Mouse (Mus musculus) WW6 (cell line): ENCODE data around the gene Mipep.

Experiments used
- DNase-seq: peaks from one replicate; pipeline ENCODE4 v3.0.0-alpha.2; 2013; ENCODE audit warnings: low read depth, low spot score

Gene Mipep

DNA sequence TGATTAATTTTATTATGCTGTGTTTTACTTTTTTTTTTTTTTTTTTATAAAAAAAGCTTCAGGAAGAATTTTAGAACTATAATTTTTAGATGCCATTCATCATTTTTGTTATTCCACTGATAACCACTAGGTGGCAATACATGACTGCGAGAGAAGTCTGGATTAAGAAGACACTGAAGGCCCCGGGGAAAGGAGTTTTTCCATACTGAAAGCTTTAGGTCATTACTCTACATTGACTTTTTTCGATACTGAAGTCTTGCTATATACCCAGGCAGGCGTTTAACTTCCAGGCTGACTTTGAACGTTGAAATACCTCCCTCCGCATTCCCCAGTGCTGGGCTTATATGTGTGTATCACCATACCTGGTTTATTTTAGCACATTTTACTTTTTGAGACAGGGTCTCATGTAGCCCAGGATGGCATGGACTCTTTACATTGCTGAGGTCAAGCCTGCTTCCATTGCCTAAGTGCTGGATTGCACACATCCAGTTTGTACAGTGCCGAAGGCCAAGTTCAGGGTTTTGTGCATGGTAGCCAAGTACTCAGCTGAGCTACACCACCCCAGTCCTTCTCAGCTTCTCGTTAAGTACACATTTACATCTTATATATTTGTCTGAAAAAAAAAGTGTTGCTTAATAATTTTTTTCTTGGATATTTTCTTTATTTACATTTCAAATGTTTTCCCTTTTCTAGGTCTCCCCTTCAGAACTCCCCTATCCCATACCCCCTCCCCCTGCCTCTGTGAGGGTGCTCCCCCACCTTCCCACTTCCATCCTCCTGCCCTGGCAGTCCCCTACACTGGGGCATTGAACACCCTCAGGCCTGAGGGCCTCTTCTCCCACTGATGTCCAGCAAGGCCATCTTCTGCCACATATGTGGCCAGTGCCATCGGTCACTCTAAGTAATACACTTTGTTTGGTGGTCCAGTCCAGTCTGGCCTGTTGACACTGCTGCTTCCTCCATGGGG is 15.7 kb downstream of the Mipep start:
- no peak for DNase-seq

DNA sequence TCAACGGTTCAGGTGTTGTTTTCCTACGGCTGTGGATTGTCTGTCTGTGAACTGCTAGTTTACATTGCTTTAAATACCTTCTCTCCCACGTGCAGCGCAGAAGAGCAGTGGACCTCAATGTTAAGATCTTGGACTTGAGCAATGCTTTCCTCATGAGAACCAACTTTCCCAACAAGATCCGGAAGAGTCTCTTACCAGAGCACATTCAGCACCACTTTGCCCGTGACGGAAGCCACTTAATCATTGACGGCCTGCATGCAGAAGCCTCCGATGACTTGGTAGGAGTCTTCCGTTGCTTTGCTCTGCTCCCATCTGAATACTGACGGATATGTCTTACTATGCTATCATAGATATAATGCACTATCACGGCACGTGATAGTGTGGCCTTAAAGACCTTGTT is 17.7 kb downstream of the Mipep start:
- DNase-seq = no peak

DNA sequence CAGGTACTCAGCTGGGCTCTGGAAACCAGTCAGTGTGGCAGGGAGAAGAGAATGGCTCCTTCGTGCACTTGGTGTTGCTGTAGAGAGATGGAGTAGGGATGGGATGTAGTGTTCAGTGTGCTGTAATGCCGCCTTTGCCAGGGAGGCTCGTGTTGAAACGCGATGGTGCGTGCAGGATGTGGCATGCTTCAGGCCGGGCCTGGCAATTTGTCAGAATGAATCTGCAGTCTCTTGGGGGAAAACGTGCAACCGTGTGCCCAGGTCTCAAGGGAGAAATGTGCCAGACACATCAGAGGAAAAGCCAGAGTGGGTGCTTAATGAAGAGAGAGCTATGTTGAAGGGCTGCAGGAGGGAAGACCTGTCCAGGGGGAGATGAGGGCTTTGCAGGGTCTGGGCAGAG is 20.6 kb downstream of the Mipep start:
- no peak for DNase-seq

DNA sequence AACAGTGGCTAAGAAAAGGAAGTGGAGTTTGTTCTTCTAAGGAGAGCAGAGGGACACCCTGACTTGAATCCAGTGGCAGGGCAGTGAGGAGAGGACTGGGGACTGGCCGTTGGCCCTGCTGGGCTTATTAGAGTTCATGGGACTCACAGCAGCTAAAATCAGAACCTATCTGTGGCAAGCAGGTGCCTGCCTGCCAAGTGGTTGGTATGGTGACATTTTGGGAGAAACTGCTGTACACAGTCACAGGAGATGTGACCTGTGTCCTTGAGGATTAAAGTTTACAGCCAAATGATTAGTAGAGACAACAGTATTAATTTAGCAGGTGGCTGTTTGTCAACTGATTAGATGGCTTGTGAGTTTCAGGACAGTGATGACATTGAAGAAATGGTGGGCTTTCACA is 21.5 kb downstream of the Mipep start:
- no peak for DNase-seq

DNA sequence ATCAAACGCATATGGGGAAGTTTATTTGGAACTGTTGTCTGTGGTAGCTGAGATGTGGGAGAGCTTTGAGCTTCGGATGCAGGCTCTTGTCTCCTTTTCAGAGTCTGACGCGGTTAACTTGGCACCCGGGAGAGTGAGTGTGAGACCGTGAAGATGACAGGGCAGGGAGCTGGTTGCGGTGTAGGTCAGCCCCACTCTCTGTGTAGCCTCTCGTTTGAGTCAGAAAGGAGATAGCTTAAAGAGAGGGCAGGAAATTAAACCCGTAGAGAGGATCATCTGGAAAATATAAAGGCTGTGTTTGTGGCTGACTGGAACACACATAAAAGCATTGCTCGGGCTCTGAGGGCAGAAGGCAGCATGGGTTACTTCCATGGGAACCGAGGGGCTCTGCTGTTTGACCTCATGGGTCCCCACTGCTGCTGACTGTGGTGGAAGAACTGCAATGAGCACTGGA is 22.5 kb downstream of the Mipep start:
- no peak for DNase-seq

DNA sequence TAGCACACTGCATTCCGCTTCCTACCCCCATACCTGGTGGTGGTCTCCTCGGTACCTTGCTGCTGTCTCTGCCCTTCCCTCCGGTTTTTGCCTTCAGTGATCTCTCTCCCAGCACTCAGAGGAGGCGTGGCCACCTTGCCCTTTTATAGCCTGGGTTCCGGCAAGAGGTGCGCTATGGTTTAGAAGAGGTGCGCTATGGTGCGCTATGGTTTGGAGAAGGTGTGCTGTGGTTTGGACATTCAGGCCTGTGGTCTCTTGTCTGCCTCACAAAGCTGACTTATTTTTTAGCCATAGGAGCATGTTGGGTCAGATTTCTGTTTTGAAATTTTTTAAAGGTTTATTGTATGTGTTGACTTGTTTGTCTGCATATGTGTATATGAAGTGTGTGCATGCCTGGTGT is 25.5 kb downstream of the Mipep start:
- no peak for DNase-seq

DNA sequence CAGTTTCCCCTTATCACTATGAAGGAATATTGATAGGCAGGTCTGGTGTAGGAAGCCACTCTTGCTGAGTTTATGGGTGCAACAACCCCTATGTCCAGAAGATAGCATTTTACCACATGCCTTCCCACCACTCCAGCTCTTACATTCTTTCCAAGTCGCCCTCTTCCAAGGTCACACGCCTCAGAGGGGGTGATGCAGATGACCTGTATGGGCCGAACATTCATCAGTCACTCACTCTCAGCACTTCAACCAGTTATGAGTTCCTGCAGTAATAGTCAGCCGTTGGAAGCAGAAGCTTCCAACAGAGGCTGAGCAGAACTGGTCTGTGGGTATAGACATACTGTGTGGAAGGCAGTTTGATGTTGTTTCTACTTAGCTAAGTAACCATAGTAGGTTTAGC is 27.2 kb downstream of the Mipep start:
- DNase-seq = no peak

DNA sequence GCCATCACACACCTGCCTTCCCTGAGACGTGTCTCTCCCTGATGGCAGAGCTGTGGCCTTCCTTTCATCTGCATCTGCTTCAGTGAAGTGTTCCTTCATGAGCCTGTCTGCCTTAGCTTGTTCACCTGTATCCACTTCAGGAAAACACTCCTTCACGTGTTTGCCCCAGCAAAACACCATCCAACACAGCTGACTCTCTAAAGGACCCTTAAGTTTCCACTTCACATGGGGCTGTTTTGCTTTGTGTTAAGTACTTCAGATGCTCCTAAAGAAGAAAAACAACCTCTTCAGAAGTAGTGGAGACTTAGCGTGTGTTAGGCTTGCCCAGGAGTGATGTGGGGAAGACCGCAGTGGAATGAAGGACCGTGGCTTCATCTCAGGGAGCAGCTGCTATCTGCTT is 30.7 kb downstream of the Mipep start:
- no peak for DNase-seq

DNA sequence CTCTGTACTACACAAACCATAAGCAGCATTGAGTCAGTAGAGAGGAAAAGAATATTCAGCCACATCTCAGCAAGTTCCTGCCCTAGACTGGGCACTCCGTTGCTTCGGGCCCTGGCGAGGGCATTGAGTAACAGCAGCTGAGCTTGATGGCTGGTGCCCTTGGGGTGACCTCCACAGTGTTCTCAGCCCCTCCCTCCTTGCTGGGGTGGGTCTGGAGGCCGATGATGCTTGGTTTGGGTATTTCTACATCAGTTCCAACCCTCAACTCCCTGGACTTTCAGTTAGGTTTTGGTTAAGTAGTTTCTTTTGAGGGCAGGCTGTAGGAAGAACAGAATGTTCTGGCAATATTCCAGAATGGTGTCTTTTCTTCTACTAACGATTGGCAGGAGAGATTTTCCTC is 33.7 kb downstream of the Mipep start:
- no peak for DNase-seq

DNA sequence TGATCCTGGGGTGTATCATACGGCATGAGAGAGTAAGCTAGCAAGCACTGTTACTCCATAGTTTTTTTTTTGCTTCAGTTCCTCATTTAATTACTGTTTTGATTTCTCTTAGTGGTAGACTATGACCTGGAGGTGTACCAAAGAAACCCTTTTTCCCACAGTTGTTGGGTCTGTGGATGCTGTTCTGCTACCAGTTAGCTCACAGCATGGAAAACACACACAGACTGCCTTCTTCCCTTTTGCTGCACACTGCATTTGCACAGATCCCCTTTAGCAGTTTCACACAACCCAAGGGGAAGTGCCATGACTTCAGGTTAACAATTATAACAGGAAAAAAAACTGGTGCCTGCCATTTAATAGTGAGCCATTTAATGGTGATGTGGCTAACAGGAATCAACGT is 45.7 kb downstream of the Mipep start:
- DNase-seq = no peak

DNA sequence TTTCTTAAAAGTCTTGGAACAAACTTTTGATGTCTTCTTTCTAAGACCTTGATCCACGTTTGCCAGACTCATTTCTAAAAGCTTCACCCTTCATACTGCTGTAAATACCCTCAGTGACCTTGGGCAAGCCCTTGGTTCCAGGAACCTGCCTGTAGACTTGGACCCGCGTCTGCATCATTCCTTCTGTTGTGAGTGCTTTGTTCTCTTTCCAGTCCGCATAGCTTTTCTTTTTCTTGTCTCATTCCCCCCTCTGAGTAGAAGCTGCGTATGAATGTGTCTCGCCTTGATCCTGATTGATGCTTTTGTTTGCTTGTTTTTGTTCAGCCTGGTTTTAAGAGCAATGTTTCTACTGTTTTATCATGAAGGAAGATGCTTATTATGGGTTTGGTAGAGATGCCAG is 52.3 kb downstream of the Mipep start:
- DNase-seq = no peak

DNA sequence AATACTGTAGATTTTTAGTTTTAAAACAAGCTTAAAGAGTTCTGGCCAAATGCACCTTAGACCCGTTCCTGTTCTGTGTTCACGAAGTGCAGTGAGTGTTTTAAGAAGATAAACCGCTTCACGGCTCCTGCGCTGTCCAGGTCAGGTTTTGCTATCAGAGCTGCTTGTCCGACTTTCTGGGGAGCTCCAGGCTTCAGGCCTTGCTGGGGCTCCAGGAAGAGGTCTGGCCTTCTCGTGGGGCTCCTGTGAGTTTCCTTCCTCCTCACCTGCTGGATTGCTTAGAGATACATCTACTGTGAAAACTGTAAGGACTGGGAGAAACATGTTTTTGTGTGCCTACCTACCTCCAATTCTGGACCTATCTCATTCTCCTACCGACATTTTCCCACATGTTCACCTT is 55.3 kb downstream of the Mipep start:
- no peak for DNase-seq

DNA sequence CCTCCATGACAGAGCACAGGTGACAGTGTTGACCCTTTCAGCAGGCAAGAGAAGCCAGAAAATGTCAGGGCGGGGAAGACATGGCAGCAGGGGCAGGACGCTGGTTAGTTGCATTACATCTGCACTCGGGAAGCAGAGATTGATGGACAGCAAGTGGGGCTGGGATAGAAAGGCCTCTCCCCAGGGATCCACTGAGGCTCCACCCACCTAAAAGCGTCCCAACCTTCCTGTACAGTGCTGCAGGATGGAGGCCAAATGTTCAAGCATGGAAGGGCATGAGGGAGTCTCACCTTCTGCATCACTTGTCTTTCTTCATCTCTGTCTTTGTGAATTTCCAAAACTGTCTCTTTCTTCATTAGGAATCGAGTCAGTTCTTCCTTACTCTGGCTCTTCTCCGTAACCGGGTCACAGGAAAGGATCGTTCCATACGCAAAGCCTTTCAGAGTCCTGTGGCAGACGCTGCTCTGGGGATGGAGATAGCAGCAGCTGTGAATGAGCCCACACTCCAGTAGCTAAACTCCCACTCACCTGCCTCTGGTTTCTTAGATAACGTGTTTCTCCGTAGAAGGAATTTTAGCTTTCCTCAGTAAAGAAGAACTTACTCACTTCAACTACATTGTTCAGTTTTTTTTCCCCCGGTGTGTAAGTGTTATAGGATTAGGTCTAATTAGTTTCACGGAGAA is 57.7 kb downstream of the Mipep start:
- DNase-seq = no peak

DNA sequence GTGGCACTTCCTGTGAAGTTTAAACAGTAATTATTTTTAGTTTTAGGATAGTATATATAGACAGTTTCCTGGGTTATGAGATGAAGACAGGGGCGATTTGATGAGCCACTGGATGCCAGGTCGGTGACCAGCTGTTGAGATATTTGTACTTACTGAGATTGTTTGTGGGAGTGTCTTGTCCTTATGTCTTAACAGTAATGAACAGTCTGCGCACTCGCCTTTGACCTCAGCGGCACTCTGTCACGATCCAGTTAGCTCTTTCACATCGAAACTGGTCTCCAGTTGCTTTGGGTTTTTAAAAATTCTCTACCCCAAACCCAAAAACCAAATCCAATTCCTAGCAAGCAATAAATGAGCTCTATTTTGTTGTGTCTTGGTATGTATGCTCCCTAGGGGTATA is 59.2 kb downstream of the Mipep start:
- no peak for DNase-seq

DNA sequence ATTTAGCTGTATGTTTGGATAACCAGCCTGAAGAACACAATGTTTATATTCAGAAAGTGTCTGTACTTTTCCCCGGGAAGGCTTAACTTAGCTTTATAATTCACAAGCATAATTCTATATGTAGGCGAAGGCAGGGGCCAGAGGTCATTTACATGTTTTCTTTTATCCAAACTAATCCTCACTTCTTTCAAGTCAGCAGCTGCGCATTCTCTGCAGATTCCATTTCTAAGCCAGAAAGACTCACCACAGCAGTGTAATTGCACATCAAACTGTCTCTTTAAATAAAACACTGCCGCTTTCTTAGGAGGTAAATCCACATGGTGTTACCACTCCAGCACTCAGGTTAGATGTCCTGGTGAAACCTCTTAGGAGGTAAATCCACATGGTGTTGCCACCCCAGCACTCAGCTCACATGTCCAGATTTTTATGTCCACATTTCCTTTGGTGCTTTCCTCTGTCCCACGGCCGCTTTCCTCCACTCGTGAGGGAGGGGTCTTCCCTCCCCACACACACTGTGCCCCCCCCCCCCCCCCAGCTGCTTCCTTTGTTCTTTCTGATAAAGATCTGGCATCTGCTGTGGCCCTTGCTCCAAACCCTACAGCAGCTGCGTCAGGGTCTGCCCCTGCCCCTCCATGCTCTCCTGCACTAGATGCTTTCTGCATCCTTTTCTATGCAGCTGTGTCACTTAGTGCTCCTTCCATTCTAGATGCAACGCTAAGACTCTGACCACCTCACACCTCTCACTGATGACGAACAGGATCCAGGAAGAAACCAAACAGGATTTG is 61.1 kb downstream of the Mipep start:
- DNase-seq = no peak

DNA sequence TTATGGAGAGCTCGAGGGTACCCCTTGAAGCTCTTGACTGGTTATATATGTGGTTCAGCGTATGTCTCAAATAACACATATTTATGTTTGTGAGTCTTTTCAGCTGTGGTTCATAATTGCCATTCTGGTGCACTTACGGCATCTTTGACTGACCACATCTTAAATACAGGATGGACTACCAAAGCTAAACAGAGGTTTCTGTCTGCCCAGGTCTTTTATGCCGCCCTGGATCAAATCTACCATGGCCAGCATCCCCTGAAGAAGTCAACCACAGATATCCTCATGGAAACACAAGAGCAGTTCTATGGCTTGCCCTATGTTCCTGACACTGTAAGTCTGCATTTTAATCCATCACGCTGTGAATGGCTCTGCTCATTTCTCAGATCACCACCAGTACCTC is 61.8 kb downstream of the Mipep start:
- DNase-seq = no peak

DNA sequence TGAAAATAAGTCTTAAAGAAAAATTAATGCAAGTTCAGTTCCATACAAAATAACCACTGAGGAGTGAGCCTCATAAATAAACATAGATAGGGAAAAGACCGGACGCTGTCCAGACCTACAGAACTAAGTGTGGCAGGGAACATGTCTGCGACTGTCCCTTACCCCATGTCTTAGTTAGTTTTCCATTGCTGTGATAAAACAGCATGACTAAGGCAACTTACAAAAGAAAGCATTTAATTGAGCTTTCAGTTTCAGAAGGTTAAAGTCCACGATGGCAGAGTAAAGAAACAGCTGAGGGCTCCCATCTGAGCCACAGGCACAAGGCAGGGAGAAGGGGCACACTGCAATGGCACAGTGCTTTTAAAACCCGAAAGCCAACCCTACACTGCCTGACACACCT is 63.8 kb downstream of the Mipep start:
- DNase-seq = no peak

DNA sequence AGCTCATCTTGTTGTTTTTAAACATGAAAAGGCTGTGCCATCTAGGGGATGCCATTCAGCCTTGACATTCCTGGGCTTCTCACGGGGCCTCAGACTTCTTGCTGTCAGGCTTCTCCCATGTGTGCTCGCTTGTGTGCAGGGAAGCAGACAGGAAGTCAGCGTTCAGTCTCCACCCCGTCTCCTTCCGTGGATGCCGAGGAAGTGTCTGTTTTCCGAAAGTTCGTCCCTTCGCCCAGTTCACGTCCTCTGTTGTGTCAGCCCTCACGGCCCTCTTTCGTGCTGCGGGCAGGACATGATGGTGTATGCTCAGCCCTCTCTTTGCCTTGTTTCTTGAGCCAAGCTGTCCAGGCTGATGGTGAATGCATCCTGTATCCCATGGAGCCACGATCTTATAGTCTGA is 65.7 kb downstream of the Mipep start:
- no peak for DNase-seq

DNA sequence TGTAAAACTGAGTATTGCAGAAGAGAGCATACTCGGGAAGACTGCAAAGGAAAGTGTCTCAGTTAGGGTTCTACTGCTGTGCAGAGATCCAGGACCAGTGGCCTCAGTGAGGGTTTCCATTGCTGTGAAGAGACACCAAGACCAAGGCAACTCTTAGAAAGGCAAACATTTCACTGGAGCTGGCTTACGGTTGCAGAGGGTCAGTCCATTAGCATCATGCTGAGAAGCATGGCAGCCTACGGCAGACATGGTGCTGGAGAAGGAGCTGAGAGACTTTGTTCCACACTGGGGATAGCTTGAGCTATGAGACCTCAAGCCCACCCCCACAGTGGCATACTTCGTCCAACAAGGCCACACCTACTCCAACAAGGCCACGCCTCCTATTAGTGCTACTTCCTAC is 67.3 kb downstream of the Mipep start:
- DNase-seq = no peak

DNA sequence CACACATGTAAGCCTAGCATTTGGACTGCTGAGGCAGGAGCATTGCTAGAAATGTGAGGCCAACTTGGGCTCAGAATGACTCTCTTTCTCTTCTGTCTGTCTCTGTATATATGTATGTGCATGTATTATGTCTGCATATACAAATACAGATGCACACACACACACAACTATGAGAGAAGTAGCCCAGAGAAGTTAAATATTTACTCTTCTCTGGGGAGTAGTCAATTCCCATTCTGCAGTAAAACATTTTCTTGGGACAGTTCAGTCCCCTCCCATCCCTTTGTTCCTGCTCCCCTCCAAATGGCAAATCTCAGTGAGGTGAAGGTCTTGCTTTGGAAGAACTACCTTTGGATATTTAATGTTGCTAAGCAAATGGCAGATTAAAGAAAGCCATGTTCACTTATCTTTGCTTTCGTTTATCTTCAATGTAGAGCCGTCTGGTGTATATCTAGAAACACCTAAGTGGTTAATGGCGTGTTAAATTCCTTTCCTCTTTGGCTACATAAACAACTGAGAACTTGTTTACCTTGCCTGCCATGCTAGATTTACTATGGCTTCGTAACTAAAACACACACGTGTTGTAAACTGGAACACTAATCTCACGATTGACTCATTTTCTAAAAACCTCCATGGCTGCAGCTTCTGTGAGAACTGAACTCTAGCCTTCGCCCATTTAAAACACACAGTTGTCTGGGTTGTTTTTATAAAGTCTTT is 72.0 kb downstream of the Mipep start:
- no peak for DNase-seq

DNA sequence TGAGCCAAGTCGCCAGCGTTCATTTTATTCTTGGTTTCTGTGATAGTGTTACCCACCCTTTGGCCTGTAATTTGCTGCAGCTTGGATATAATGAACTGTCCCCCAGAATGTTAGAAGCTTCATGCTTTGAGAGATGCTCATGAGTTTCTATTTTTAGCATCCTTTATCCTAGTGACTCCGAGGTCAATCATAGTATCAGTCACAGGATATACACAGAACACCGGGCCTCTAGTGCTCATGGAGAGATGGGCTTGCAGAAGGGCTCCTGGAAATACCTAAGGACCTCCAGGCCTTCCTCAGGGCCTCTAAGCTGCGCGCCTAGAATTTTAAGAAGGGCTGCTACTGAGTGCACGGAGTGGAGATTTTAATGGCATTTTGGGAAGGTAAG is 72.5 kb downstream of the Mipep start:
- DNase-seq = no peak

DNA sequence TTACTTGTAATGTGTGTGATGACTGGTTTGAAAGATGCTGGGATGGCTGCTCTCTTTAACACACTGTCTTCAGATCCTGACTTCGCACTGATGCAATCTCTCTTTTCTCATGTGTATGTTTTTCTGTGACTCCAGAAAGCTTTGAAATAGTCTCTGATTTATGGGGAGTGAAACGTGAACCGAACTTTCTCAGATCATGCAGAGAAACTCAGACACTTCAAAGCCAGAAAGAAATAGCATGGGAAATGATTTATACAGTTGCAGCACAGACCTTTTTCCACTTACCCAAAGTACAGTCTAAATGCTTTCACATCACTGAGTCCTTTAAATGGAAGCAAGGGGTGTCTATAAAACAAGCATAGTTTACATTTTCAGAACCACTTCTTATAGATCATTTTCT is 79.0 kb downstream of the Mipep start:
- no peak for DNase-seq
